Comparison of ENCODE assay signal across 18 mouse cellular contexts in genomic region chr4:142639340-142639733, GRCm38 (mm10).
DNase-seq lines count a peak whose midpoint lies in the region; ATAC-seq lines count a peak whose summit lies in the region.
"Had no signal": no experiment of that assay in that cellular context is flagged by ENCODE, and none has a peak within 500 bp of the region (broad histone marks: within the 10 kb centered on the region; RNA-seq: fewer than 3 reads in every experiment).

No protein-coding gene starts in this region.

- no peaks in the 10 kb centered on the region for H3K27me3 ChIP-seq in megakaryocyte, embryonic 14.5 days (replicated peaks)
- H3K27me3 ChIP-seq in forebrain, embryonic 12.5 days, result no peaks in the 10 kb centered on the region
- no peaks in the 10 kb centered on the region for H3K27me3 ChIP-seq in hindbrain, embryonic 16.5 days (replicated peaks; ENCODE audit: control insufficient read depth, insufficient read depth, low read length)
- 0 out of 2 replicates have a peak, but pooled peaks cover 3% of the 10 kb centered on the region for H3K27me3 ChIP-seq in neural tube, embryonic 15.5 days (replicated peaks)
- H3K27me3 ChIP-seq: limb, embryonic 13.5 days had no signal

- H3K4me2 ChIP-seq in forebrain, embryonic 12.5 days, result peak overlapping the region; percentile 37
- H3K4me2 ChIP-seq in hindbrain, embryonic 16.5 days (ENCODE audit: low read length), result peak overlapping the region; percentile 20; the same call in 1 of the 2 replicates
- H3K4me2 ChIP-seq in neural tube, embryonic 15.5 days, result peak overlapping the region; percentile 0; the same call in 1 of the 2 replicates
- H3K4me2 ChIP-seq: limb, embryonic 13.5 days had no signal

- WGBS in forebrain, embryonic 12.5 days, result 41% methylated on average over 9 of the region's 9 CpGs
- WGBS in hindbrain, embryonic 16.5 days, result 50% methylated on average over 9 of the region's 9 CpGs
- 41% methylated on average over 9 of the region's 9 CpGs for WGBS in neural tube, embryonic 15.5 days

- no peak for DNase-seq in adrenal gland, adult 18-20 months (ENCODE audit: low spot score in 2 of 2)
- DNase-seq in urinary bladder, adult 18-20 months (ENCODE audit: low spot score in 2 of 2), result no peak
- DNase-seq in T-cell, adult 2 months (ENCODE audit: low spot score), result no peak
- DNase-seq: adrenal gland, adult 8-10 months; B cell, adult 2 months; cerebellum, adult 9-11 months; gastrocnemius, postnatal 10 days; kidney, adult 18-20 months; kidney, postnatal 25 days; liver, postnatal 0 days; thymus, postnatal 4 days had no signal

- H3K9me3 ChIP-seq in megakaryocyte, embryonic 14.5 days, result peaks cover 52% of the 10 kb centered on the region
- H3K9me3 ChIP-seq in forebrain, embryonic 12.5 days, result no peaks in the 10 kb centered on the region
- H3K9me3 ChIP-seq in hindbrain, embryonic 16.5 days (ENCODE audit: control insufficient read depth, low read length), result no peaks in the 10 kb centered on the region
- H3K9me3 ChIP-seq in neural tube, embryonic 15.5 days (replicated peaks), result no peaks in the 10 kb centered on the region
- H3K9me3 ChIP-seq: heart, embryonic 10.5 days; limb, embryonic 13.5 days had no signal

- peak overlapping the region; percentile 73 for H3K27ac ChIP-seq in forebrain, embryonic 12.5 days
- no peak overlapping the region; the same call in 1 of the 2 replicates for H3K27ac ChIP-seq in hindbrain, embryonic 16.5 days (ENCODE audit: low read depth, low read length)
- H3K27ac ChIP-seq in neural tube, embryonic 15.5 days (replicated peaks), result no peak overlapping the region
- H3K27ac ChIP-seq: heart, embryonic 10.5 days; limb, embryonic 13.5 days had no signal

- no peaks in the 10 kb centered on the region for H3K4me1 ChIP-seq in megakaryocyte, embryonic 14.5 days
- H3K4me1 ChIP-seq in forebrain, embryonic 12.5 days, result peaks cover 14% of the 10 kb centered on the region
- H3K4me1 ChIP-seq in hindbrain, embryonic 16.5 days (ENCODE audit: control insufficient read depth, insufficient read depth, low read depth, low read length), result peaks cover 8% of the 10 kb centered on the region
- peaks cover 9% of the 10 kb centered on the region for H3K4me1 ChIP-seq in neural tube, embryonic 15.5 days

- H3K9ac ChIP-seq in forebrain, embryonic 12.5 days, result peak overlapping the region; percentile 38; the same call in 1 of the 2 replicates
- H3K9ac ChIP-seq in hindbrain, embryonic 16.5 days (ENCODE audit: low read depth, low read length), result peak overlapping the region; percentile 2; the same call in 1 of the 2 replicates
- H3K9ac ChIP-seq in neural tube, embryonic 15.5 days (replicated peaks), result no peak overlapping the region
- H3K9ac ChIP-seq: limb, embryonic 13.5 days; liver, postnatal 0 days had no signal

- no peak for ATAC-seq in megakaryocyte, adult 5-6 weeks (ENCODE audit: poor library complexity, severe bottlenecking)
- peak; percentile 53 for ATAC-seq in forebrain, embryonic 12.5 days (ENCODE audit: low FRiP score)
- no peak for ATAC-seq in hindbrain, embryonic 16.5 days
- ATAC-seq in neural tube, embryonic 15.5 days (ENCODE audit: low FRiP score), result no peak
- ATAC-seq: liver, postnatal 0 days had no signal

- no peaks in the 10 kb centered on the region for H3K36me3 ChIP-seq in megakaryocyte, embryonic 14.5 days (replicated peaks; ENCODE audit: low read length)
- H3K36me3 ChIP-seq in forebrain, embryonic 12.5 days (replicated peaks), result no peaks in the 10 kb centered on the region
- no peaks in the 10 kb centered on the region for H3K36me3 ChIP-seq in hindbrain, embryonic 16.5 days (ENCODE audit: control insufficient read depth, insufficient read depth, low read length)
- no peaks in the 10 kb centered on the region for H3K36me3 ChIP-seq in neural tube, embryonic 15.5 days
- H3K36me3 ChIP-seq: heart, embryonic 10.5 days; limb, embryonic 13.5 days had no signal

- peak overlapping the region; percentile 50 for H3K4me3 ChIP-seq in megakaryocyte, embryonic 14.5 days (replicated peaks)
- no peak overlapping the region for H3K4me3 ChIP-seq in forebrain, embryonic 12.5 days (replicated peaks)
- H3K4me3 ChIP-seq in hindbrain, embryonic 16.5 days (ENCODE audit: low read length), result no peak overlapping the region
- no peak overlapping the region for H3K4me3 ChIP-seq in neural tube, embryonic 15.5 days (replicated peaks)
- H3K4me3 ChIP-seq: heart, embryonic 10.5 days; limb, embryonic 13.5 days had no signal
